Mouse (Mus musculus) E14TG2a.4 (cell line): ENCODE data around the gene Fam189b.

Source experiments
- H3K27me3 ChIP-seq: 2 replicates; pipeline ENCODE4 v1.6.1; 2014; ENCODE audit warnings: low read length, control low read depth; ENCODE audit not compliant: insufficient read depth
- H3K36me3 ChIP-seq: 2 replicates; pipeline ENCODE4 v1.6.1; 2014; ENCODE audit warnings: low read length, control low read depth; ENCODE audit not compliant: insufficient read depth
- H3K4me1 ChIP-seq: replicated peaks from 2 replicates; pipeline ENCODE4 v1.6.1; 2014; ENCODE audit warnings: low read depth, low read length, control low read depth
- H3K4me3 ChIP-seq: replicated peaks from 2 replicates; pipeline ENCODE4 v1.5.1; 2014; ENCODE audit warnings: mild to moderate bottlenecking, low read length
- H3K9me3 ChIP-seq: 2 replicates; pipeline ENCODE4 v1.6.1; 2014; ENCODE audit warnings: low read length, control low read depth
- CTCF ChIP-seq: conservative IDR thresholded peaks from 2 replicates; pipeline ENCODE4 v1.5.1; 2014; ENCODE audit warnings: low read length
- NANOG ChIP-seq: IDR thresholded peaks from 2 replicates; pipeline ENCODE4 v1.6.1; 2014; ENCODE audit warnings: borderline replicate concordance, low read length, mixed read lengths
- POU5F1 ChIP-seq: IDR thresholded peaks from 2 replicates; pipeline ENCODE4 v1.6.1; 2014; ENCODE audit warnings: low read length, borderline replicate concordance

Fam189b gene

GRCm38 (mm10) chr3:89178107-89178385 lies 4.9 kb upstream of the Fam189b start:
- TF ChIP-seq POU5F1 (no peak), NANOG (no peak), CTCF (no peak)
- Histone ChIP-seq H3K36me3 (peaks cover 83% of the 10 kb centered on the region), H3K9me3 (no peaks in the 10 kb centered on the region), H3K4me1 (peaks cover 53% of the 10 kb centered on the region), H3K4me3 (peak overlapping the region; percentile 93), H3K27me3 (no peaks in the 10 kb centered on the region)

DNA sequence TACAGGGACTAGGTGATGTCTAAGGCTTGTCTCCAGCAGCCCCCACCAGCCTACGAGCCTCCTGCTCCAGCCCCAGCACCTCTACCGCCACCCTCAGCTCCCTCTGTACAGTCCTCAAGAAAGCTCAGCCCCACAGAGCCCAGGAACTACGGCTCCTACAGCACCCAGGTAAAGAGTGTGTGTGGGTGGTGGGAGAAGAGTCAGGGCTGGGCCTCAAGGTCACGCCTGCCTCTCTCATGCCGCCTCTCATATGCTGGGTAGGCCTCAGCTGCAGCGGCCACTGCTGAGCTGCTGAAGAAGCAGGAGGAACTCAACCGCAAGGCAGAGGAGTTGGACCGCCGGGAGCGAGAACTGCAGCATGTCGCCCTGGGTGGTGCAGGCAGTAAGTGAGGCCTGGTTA lies 3.9 kb upstream of the Fam189b start:
- Histone ChIP-seq H3K4me3 (peak overlapping the region; percentile 93), H3K4me1 (peaks cover 62% of the 10 kb centered on the region), H3K27me3 (peaks cover 4% of the 10 kb centered on the region), H3K9me3 (no peaks in the 10 kb centered on the region), H3K36me3 (peaks cover 73% of the 10 kb centered on the region)
- TF ChIP-seq POU5F1 (no peak), CTCF (no peak), NANOG (no peak)

DNA sequence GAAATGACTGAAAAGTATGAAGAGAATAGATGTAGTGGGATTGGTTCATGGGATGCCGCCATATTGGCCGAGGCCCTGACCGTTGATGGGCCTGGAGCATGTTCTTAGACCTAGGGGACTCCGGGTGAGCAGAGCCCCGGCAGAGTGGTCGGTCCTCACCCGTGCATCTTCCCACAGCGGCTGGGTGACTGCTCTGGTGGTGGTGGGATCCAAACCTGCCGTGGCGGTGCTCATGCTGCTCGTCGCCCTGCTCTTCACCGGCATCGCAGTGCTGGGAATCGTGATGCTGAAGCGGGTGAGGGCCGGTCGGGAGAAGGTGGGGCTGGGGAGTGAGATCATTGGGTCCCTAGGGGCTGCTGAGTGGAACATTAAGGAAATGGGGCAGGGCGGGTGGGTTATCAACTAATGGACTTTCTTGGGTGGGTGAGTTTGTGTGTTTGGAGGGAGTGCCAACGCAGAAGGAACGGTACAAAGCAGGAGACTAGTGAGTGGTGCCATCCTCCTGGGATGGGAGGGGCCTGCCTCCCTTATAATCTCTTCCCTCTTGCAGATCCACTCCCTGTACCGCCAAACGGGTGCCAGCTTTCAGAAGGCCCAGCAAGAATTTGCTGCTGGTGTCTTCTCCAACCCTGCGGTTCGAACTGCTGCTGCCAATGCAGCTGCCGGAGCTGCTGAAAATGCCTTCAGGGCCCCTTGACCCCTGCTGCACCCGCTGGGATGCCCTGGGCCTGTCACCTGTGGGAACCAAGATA lies 1.0 kb upstream of the Fam189b start:
- TF ChIP-seq CTCF = no peak
- no peak for TF ChIP-seq NANOG
- TF ChIP-seq POU5F1 = no peak
- H3K4me1 ChIP-seq = peaks cover 80% of the 10 kb centered on the region
- H3K36me3 ChIP-seq = peaks cover 45% of the 10 kb centered on the region
- H3K4me3 ChIP-seq = peak overlapping the region; percentile 85
- peaks cover 25% of the 10 kb centered on the region for H3K27me3 ChIP-seq
- no peaks in the 10 kb centered on the region for H3K9me3 ChIP-seq

DNA sequence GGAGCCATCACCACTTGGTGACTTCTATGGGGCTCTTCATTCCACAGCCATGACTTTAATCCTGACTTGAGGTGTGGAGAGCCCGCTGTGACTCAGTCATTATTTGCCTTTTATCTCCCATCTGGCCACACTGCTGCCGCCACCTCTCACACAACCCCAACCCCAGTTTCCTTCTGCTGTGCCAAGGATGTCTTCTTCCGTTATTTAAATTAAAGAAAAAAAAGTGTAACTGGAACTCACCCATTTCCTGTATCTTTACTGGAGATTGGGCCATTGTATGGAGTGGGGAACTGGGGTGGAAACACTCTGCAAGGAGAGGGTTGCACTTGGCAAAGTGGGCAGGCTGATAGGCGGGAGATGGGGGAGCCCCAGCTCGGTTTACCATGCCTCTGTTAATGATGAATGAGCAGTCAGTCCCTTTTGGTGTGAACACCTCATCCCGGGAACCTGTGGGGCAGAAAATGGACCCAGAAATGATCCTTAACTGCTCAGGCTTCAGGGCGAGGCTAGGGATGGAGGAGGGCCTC lies 349 bp upstream of the Fam189b start:
- TF ChIP-seq POU5F1 (no peak), CTCF (no peak), NANOG (no peak)
- peaks cover 32% of the 10 kb centered on the region for H3K27me3 ChIP-seq
- H3K9me3 ChIP-seq = no peaks in the 10 kb centered on the region
- peaks cover 86% of the 10 kb centered on the region for H3K4me1 ChIP-seq
- H3K36me3 ChIP-seq = peaks cover 45% of the 10 kb centered on the region
- H3K4me3 ChIP-seq = peak overlapping the region; percentile 85

GRCm38 (mm10) chr3:89183959-89184315 lies 994 bp downstream of the Fam189b start:
- Histone ChIP-seq H3K4me3 (peak overlapping the region; percentile 85), H3K27me3 (peaks cover 41% of the 10 kb centered on the region), H3K9me3 (no peaks in the 10 kb centered on the region), H3K36me3 (peaks cover 39% of the 10 kb centered on the region), H3K4me1 (peaks cover 87% of the 10 kb centered on the region)
- TF ChIP-seq CTCF = no peak
- no peak for TF ChIP-seq POU5F1
- TF ChIP-seq NANOG = no peak

- TF ChIP-seq NANOG = no peak
- TF ChIP-seq CTCF = no peak
- TF ChIP-seq POU5F1 = no peak
- H3K9me3 ChIP-seq = no peaks in the 10 kb centered on the region
- peaks cover 41% of the 10 kb centered on the region for H3K27me3 ChIP-seq
- H3K36me3 ChIP-seq = peaks cover 6% of the 10 kb centered on the region
- H3K4me1 ChIP-seq = peaks cover 62% of the 10 kb centered on the region
- H3K4me3 ChIP-seq = peak overlapping the region; percentile 67
These were observed 4.3 kb downstream of the Fam189b start for GRCm38 (mm10) chr3:89187197-89187596.

DNA sequence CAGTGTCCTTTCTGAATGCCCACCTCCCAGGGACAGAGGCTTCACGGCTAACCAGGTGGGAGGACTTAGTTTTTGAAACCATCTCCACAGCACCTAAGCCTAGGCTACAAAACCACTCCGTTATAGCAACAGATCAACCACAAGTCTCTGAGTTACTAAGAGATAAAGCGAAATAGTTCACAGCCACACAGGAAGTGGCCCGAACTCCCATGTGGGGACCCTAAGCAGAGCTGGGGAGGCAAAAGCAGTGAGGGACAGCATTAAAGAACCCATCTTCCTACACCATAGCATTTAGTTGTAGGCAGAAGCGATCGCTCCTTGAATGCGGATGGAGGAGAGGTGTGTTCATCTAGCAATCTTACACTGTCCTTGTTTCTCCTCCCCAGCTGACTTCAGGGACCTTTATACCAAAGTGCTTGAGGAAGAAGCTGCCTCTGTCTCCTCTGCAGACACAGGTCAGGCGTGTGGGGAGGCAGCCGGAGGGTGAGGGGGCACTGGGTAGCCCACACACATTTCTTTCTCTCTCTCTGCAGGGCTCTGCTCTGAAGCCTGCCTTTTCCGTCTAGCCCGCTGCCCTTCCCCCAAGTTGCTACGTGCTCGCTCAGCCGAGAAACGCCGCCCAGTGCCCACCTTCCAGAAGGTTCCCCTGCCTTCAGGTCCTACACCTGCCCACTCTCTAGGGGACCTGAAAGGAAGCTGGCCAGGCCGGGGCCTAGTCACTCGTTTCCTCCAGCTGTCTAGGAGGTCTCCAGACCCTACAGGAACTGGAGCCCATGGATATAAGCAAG lies 4.9 kb downstream of the Fam189b start:
- Histone ChIP-seq H3K9me3 (no peaks in the 10 kb centered on the region), H3K4me1 (peaks cover 56% of the 10 kb centered on the region), H3K36me3 (no peaks in the 10 kb centered on the region), H3K4me3 (peak overlapping the region; percentile 67), H3K27me3 (peaks cover 41% of the 10 kb centered on the region)
- no peak for TF ChIP-seq POU5F1
- no peak for TF ChIP-seq CTCF
- TF ChIP-seq NANOG = no peak

DNA sequence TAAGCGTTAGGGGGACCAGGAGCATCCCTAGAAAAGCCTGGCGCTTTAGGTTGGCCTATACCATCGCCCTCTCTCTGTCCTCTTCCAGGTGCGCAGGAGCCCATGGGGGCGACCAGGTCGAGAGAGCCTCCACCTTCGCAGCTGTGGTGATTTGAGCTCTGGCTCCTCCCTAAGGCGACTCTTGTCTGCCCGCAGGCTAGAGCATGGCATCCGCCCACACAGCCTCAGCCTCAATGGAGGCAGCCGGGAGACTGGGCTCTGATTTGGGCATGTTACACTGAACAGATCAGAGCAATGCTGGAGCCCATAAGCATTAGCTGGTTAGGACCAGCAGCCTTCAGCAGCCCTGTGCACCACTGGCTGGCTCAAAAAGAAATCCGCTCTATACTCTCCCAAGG lies 5.5 kb downstream of the Fam189b start:
- peaks cover 41% of the 10 kb centered on the region for H3K27me3 ChIP-seq
- no peaks in the 10 kb centered on the region for H3K36me3 ChIP-seq
- peaks cover 52% of the 10 kb centered on the region for H3K4me1 ChIP-seq
- peak overlapping the region; percentile 67 for H3K4me3 ChIP-seq
- no peaks in the 10 kb centered on the region for H3K9me3 ChIP-seq
- TF ChIP-seq NANOG = no peak
- TF ChIP-seq CTCF = no peak
